Mouse (Mus musculus): ENCODE data around the gene Jagn1. TPM values are rescaled to one million over a fixed set of nuclear protein-coding genes. Genes with fewer than 3 reads are reported as not detected.

Gene Jagn1
- polyA plus RNA-seq, 1 experiment from 2014 or later, result 93.5 TPM

GRCm38 (mm10) chr6:113419199-113419587 is 23.2 kb upstream of the Jagn1 start, which contains the start of gene Rpusd3:
Rpusd3 (minus strand) TSS chr6:113419340.
- WGBS, result under 1% methylated on average over 25 of the region's 25 CpGs
- peak; percentile 96 for DNase-seq (ENCODE audit: low spot score)

GRCm38 (mm10) chr6:113423000-113423399 is 19.4 kb upstream of the Jagn1 start:
- peaks cover 15% of the 10 kb centered on the region for H3K4me1 ChIP-seq
- no peaks in the 10 kb centered on the region for H3K36me3 ChIP-seq
- DNase-seq (ENCODE audit: low spot score), result no peak
- WGBS, result 83% methylated on average over 4 of the region's 4 CpGs
- peaks cover 3% of the 10 kb centered on the region; the same call in 1 of the 2 replicates for H3K9me3 ChIP-seq (replicated peaks)
- H3K27me3 ChIP-seq (ENCODE audit: low read depth, poor library complexity, severe bottlenecking), result no peaks in the 10 kb centered on the region
- H3K4me3 ChIP-seq, result no peak overlapping the region
- no peak overlapping the region for H3K27ac ChIP-seq (replicated peaks)

More at GRCm38 (mm10) chr6:113419199-113419587, 23.2 kb upstream of the Jagn1 start, which contains the start of gene Rpusd3:
- H3K36me3 ChIP-seq, result peaks cover 30% of the 10 kb centered on the region
- H3K27me3 ChIP-seq (ENCODE audit: low read depth, poor library complexity, severe bottlenecking), result no peaks in the 10 kb centered on the region
- H3K27ac ChIP-seq (replicated peaks), result peak within 1 kb of the TSS; percentile 82
- H3K4me3 ChIP-seq, result peak within 1 kb of the TSS; percentile 69
- H3K9me3 ChIP-seq (replicated peaks), result no peaks in the 10 kb centered on the region
- peaks cover 24% of the 10 kb centered on the region for H3K4me1 ChIP-seq

- Histone ChIP-seq H3K27me3 (ENCODE audit: low read depth, poor library complexity, severe bottlenecking) (no peaks in the 10 kb centered on the region), H3K27ac (replicated peaks) (no peak overlapping the region), H3K36me3 (no peaks in the 10 kb centered on the region), H3K9me3 (replicated peaks) (peaks cover 3% of the 10 kb centered on the region; the same call in 1 of the 2 replicates), H3K4me3 (no peak overlapping the region), H3K4me1 (peaks cover 5% of the 10 kb centered on the region)
- WGBS, result 89% methylated on average over 7 of the region's 7 CpGs
- DNase-seq (ENCODE audit: low spot score), result no peak
These were observed 18.2 kb upstream of the Jagn1 start for GRCm38 (mm10) chr6:113424187-113424586.

GRCm38 (mm10) chr6:113426696-113427095 is 15.7 kb upstream of the Jagn1 start:
- no peak overlapping the region for H3K4me3 ChIP-seq
- H3K9me3 ChIP-seq (replicated peaks), result peaks cover 3% of the 10 kb centered on the region; the same call in 1 of the 2 replicates
- no peaks in the 10 kb centered on the region for H3K4me1 ChIP-seq
- no peaks in the 10 kb centered on the region for H3K27me3 ChIP-seq (ENCODE audit: low read depth, poor library complexity, severe bottlenecking)
- H3K27ac ChIP-seq (replicated peaks), result no peak overlapping the region
- 93% methylated on average over 4 of the region's 4 CpGs for WGBS
- H3K36me3 ChIP-seq, result no peaks in the 10 kb centered on the region
- DNase-seq (ENCODE audit: low spot score), result no peak

- peak; percentile 52 for DNase-seq (ENCODE audit: low spot score)
- H3K9me3 ChIP-seq (replicated peaks), result peaks cover 3% of the 10 kb centered on the region; the same call in 1 of the 2 replicates
- H3K4me1 ChIP-seq, result no peaks in the 10 kb centered on the region
- no peak overlapping the region for H3K4me3 ChIP-seq
- 64% methylated on average over 3 of the region's 3 CpGs for WGBS
- no peak overlapping the region for H3K27ac ChIP-seq (replicated peaks)
- no peaks in the 10 kb centered on the region for H3K27me3 ChIP-seq (ENCODE audit: low read depth, poor library complexity, severe bottlenecking)
- no peaks in the 10 kb centered on the region for H3K36me3 ChIP-seq
These were observed 15.0 kb upstream of the Jagn1 start for GRCm38 (mm10) chr6:113427397-113427796.

GRCm38 (mm10) chr6:113428006-113428405 is 14.4 kb upstream of the Jagn1 start:
- Histone ChIP-seq H3K36me3 (no peaks in the 10 kb centered on the region), H3K4me1 (no peaks in the 10 kb centered on the region), H3K9me3 (replicated peaks) (peaks cover 3% of the 10 kb centered on the region; the same call in 1 of the 2 replicates), H3K27ac (replicated peaks) (no peak overlapping the region), H3K27me3 (ENCODE audit: low read depth, poor library complexity, severe bottlenecking) (no peaks in the 10 kb centered on the region), H3K4me3 (no peak overlapping the region)
- 93% methylated on average over 16 of the region's 16 CpGs for WGBS
- DNase-seq (ENCODE audit: low spot score), result no peak

- Histone ChIP-seq H3K9me3 (replicated peaks) (peaks cover 3% of the 10 kb centered on the region; the same call in 1 of the 2 replicates), H3K36me3 (no peaks in the 10 kb centered on the region), H3K4me3 (no peak overlapping the region), H3K27me3 (ENCODE audit: low read depth, poor library complexity, severe bottlenecking) (no peaks in the 10 kb centered on the region), H3K27ac (replicated peaks) (no peak overlapping the region), H3K4me1 (no peaks in the 10 kb centered on the region; the same call in 1 of the 2 replicates)
- WGBS, result 89% methylated on average over 3 of the region's 3 CpGs
- DNase-seq (ENCODE audit: low spot score), result no peak
These were observed 12.4 kb upstream of the Jagn1 start for GRCm38 (mm10) chr6:113429965-113430364.

- Histone ChIP-seq H3K4me3 (no peak overlapping the region), H3K9me3 (replicated peaks) (peaks cover 3% of the 10 kb centered on the region; the same call in 1 of the 2 replicates), H3K27me3 (ENCODE audit: low read depth, poor library complexity, severe bottlenecking) (no peaks in the 10 kb centered on the region), H3K4me1 (no peaks in the 10 kb centered on the region; the same call in 1 of the 2 replicates), H3K27ac (replicated peaks) (no peak overlapping the region), H3K36me3 (no peaks in the 10 kb centered on the region)
- 67% methylated on average over 3 of the region's 3 CpGs for WGBS
- DNase-seq (ENCODE audit: low spot score), result no peak
These were observed 11.5 kb upstream of the Jagn1 start for GRCm38 (mm10) chr6:113430846-113431245.

GRCm38 (mm10) chr6:113431801-113432200 is 10.6 kb upstream of the Jagn1 start:
- peaks cover 3% of the 10 kb centered on the region; the same call in 1 of the 2 replicates for H3K9me3 ChIP-seq (replicated peaks)
- H3K4me3 ChIP-seq, result no peak overlapping the region
- no peaks in the 10 kb centered on the region; the same call in 1 of the 2 replicates for H3K4me1 ChIP-seq
- H3K27me3 ChIP-seq (ENCODE audit: low read depth, poor library complexity, severe bottlenecking), result no peaks in the 10 kb centered on the region
- WGBS, result 70% methylated on average over 3 of the region's 3 CpGs
- DNase-seq (ENCODE audit: low spot score), result no peak
- no peak overlapping the region for H3K27ac ChIP-seq (replicated peaks)
- no peaks in the 10 kb centered on the region for H3K36me3 ChIP-seq

GRCm38 (mm10) chr6:113433661-113434060 is 8.7 kb upstream of the Jagn1 start:
- DNase-seq (ENCODE audit: low spot score), result no peak
- H3K36me3 ChIP-seq, result no peaks in the 10 kb centered on the region
- H3K4me1 ChIP-seq, result no peaks in the 10 kb centered on the region; the same call in 1 of the 2 replicates
- no peak overlapping the region for H3K27ac ChIP-seq (replicated peaks)
- no peak overlapping the region for H3K4me3 ChIP-seq
- H3K27me3 ChIP-seq (ENCODE audit: low read depth, poor library complexity, severe bottlenecking), result no peaks in the 10 kb centered on the region
- WGBS, result 82% methylated on average over 3 of the region's 3 CpGs
- H3K9me3 ChIP-seq (replicated peaks), result no peaks in the 10 kb centered on the region

GRCm38 (mm10) chr6:113434691-113435090 is 7.7 kb upstream of the Jagn1 start:
- no peaks in the 10 kb centered on the region for H3K27me3 ChIP-seq (ENCODE audit: low read depth, poor library complexity, severe bottlenecking)
- no peak for DNase-seq (ENCODE audit: low spot score)
- H3K4me1 ChIP-seq, result no peaks in the 10 kb centered on the region; the same call in 1 of the 2 replicates
- no peaks in the 10 kb centered on the region for H3K9me3 ChIP-seq (replicated peaks)
- WGBS, result 79% methylated on average over 7 of the region's 7 CpGs
- H3K4me3 ChIP-seq, result no peak overlapping the region
- no peak overlapping the region for H3K27ac ChIP-seq (replicated peaks)
- H3K36me3 ChIP-seq, result no peaks in the 10 kb centered on the region

GRCm38 (mm10) chr6:113435664-113436205 is 6.6 kb upstream of the Jagn1 start, which contains the start of gene Cidec:
Cidec (minus strand) TSS chr6:113435760.
- 86% methylated on average over 9 of the region's 9 CpGs for WGBS
- DNase-seq (ENCODE audit: low spot score), result no peak
- no peaks in the 10 kb centered on the region; the same call in 1 of the 2 replicates for H3K4me1 ChIP-seq
- H3K27me3 ChIP-seq (ENCODE audit: low read depth, poor library complexity, severe bottlenecking), result no peaks in the 10 kb centered on the region
- H3K4me3 ChIP-seq, result no peak within 1 kb of the TSS
- H3K36me3 ChIP-seq, result no peaks in the 10 kb centered on the region
- no peak within 1 kb of the TSS for H3K27ac ChIP-seq (replicated peaks)
- H3K9me3 ChIP-seq (replicated peaks), result no peaks in the 10 kb centered on the region

- DNase-seq (ENCODE audit: low spot score), result no peak
- Histone ChIP-seq H3K4me3 (no peak overlapping the region), H3K27me3 (ENCODE audit: low read depth, poor library complexity, severe bottlenecking) (no peaks in the 10 kb centered on the region), H3K4me1 (peaks cover 3% of the 10 kb centered on the region), H3K27ac (replicated peaks) (no peak overlapping the region), H3K9me3 (replicated peaks) (no peaks in the 10 kb centered on the region), H3K36me3 (no peaks in the 10 kb centered on the region)
- 79% methylated on average over 12 of the region's 12 CpGs for WGBS
These were observed 5.2 kb upstream of the Jagn1 start for GRCm38 (mm10) chr6:113437135-113437534.

Data from midbrain, embryonic 10.5 days (tissue).